Mouse (Mus musculus) liver, adult 2 months (tissue): ENCODE measurements around the gene Galr2.

ENCODE experiments used
- CTCF ChIP-seq: fragments of 200-500 bp; IDR thresholded peaks from 2 replicates; pipeline ENCODE4 v1.5.1; 2011; ENCODE audit warnings: low read depth, low read length, control low read depth
- POLR2A ChIP-seq: fragments of 200-500 bp; IDR thresholded peaks from 2 replicates; pipeline ENCODE4 v1.6.1; 2011; ENCODE audit warnings: low read length, control low read depth; ENCODE audit not compliant: insufficient read depth; ENCODE audit errors: extremely low read depth

GRCm38 (mm10) chr11:116285770-116286191, 5.0 kb downstream of the Galr2 start:
- TF ChIP-seq CTCF (no peak), POLR2A (no peak)
